Mouse (Mus musculus): ENCODE results near the gene App.

App gene

DNA sequence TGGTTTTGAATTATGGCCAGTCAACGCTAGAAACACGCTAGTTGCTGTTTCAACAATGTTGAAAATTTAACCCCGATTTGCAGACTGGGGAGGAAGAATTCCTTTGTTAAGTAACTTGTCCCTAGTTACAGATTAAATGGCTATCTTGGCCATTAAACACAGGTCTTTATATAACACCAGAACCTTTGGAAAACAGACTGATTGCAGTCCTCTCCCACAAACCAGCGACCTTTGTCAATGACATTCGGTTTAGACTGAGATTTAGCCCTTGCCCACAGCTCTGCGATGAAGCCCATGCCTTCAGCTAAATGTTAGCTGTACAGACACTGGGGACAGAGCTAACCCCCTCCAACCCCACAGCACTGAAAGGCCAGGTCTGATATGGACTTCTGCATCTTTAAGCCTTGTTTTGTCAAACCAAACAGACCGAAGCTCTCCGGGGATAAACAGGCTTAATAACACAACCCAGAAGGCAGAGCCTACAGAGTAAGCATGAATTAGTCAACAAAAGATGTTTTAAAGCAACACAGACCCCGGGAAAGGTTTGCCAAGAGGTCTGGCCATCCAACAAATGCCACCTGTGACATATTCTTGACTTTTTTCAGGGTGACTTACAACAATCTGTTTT is 152.8 kb downstream of the App start:
- no peak for DNase-seq (ENCODE audit: low spot score)

GRCm38 (mm10) chr16:85019273-85019672 is 154.3 kb downstream of the App start:
- no peak for DNase-seq (ENCODE audit: low spot score)

- no peak for DNase-seq (ENCODE audit: low spot score)
Measured at GRCm38 (mm10) chr16:85017845-85018244, 155.7 kb downstream of the App start.

- DNase-seq (ENCODE audit: low spot score), result no peak
Measured at GRCm38 (mm10) chr16:85012695-85013094, 160.9 kb downstream of the App start.

- DNase-seq (ENCODE audit: low spot score), result no peak
Measured at GRCm38 (mm10) chr16:85012172-85012571, 161.4 kb downstream of the App start.

GRCm38 (mm10) chr16:85010651-85011050 is 162.9 kb downstream of the App start:
- DNase-seq (ENCODE audit: low spot score), result no peak

DNA sequence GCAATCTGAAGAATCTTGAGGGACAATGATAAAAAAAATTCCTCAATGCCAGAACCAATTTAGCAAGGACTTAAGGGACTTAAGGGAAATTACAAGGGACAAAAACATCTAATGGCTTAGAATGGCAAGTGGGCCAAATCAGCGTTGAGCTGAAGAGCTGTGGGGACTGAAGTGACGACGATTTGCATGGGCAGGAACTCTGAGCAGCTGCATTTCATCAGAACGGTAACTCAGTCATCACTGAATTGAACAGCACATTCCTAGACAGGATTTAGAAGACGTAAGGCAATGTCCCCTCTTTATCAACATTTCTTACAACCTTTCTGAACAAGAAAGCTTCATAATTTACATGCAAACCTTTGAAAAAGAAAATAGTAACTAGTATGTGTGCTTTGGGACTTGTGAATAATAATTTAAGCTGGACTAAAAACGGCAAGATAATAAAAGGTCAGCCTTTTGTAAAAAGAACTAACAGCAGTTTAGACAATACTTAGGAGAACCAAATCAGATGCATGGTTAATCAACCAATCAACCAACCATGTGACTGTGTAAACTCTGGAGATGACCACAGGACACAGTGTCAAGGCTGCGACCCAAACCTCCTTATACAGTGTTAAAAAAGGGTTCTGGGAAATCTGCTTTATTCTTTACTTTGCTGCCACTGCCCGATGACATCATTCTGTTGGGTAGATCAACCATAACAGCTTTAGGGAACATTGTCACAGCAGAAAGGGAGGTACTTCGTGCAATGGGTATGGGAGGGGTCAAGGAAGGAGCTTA is 164.5 kb downstream of the App start:
- no peak for DNase-seq (ENCODE audit: low spot score)

DNA sequence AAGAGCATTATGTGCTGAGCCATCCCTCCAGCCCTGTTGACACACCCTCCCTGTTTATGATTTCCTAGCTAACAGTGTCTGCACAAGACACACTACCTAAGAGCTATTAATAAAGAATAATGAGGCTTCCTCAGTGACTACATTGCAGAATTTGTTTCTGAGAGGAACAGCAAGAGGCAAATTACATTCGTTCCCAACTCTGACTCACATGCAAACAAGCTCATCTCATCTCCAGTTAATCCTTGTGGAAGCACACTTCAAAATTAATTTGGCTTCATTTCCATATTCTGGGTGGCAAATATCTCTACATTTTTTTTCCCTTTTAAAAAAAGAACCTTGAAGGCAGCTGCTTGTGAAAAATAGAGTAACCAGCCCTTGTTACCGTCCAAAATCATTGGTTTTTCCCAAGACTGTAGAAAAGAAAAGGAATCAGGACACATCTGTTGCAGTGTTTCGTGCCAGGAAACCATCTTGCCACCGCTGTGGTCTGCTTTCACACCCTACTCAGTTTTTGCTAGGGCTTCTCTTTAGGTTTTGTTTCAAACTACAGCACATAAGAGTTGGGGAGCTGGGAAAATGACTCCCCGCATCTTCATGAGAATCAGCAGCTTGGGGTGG is 171.5 kb downstream of the App start:
- DNase-seq (ENCODE audit: low spot score), result no peak

DNA sequence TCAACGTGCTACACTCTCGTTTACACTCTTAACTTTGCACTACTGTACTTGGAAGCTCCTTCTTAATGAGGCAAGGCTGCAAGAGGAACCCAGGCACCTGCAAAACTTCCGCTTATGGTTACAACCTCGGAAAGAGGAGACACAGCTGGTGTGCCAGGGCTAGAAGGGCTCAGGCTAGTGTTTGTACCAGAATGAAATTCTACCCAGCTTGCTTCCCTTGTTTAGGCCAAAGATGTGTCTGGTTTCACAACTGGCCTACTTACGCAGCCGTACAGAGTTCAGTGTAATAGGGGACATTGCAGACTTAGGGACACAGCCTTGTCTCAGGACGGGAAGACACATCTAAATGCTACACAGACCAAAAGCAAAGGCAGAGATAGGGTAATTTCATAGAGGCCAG is 173.3 kb downstream of the App start:
- DNase-seq (ENCODE audit: low spot score), result no peak

DNA sequence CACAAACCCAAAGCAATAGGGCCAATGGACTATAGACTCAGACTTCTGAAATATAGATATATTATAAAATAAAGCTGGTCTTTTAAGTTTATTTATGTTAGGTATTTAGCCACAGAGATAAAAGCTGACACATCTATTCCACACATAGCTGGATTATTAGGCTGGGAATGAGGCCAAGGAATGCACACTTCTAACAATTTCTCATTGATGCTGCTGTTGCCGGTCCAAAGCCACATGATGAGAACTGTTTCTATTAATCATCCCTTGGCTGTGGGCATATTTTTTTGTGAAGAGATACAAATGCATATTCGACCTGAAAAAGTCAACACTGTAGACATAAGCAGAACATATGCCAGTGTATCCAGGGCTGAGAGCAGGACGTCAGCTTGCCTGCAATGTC is 176.0 kb downstream of the App start:
- no peak for DNase-seq (ENCODE audit: low spot score)

GRCm38 (mm10) chr16:84995441-84995867 is 178.1 kb downstream of the App start:
- peak; percentile 87 for DNase-seq (ENCODE audit: low spot score)

GRCm38 (mm10) chr16:84992888-84993287 is 180.7 kb downstream of the App start:
- DNase-seq (ENCODE audit: low spot score), result no peak

- DNase-seq (ENCODE audit: low spot score), result no peak
Measured at GRCm38 (mm10) chr16:84991011-84991410, 182.6 kb downstream of the App start.

DNA sequence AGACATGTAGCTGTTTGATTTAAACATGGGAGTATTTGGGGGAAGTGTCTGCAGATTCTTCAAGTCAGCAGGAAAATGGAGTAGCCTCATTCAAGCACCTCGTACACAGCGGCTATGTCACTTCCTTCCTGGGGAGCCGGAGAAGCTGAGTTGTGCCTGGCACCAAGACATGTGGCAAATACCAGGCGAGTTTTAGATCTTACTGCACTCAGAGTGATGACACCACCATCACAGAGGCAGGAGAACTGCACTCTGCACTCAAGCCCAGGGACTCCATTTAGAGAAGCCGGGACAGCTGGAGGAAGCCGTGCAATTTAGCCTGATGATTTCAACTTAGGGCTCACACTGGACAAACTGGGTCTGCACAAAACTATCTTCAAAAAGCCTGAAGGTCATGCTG is 183.6 kb downstream of the App start:
- DNase-seq (ENCODE audit: low spot score), result peak; percentile 30

DNA sequence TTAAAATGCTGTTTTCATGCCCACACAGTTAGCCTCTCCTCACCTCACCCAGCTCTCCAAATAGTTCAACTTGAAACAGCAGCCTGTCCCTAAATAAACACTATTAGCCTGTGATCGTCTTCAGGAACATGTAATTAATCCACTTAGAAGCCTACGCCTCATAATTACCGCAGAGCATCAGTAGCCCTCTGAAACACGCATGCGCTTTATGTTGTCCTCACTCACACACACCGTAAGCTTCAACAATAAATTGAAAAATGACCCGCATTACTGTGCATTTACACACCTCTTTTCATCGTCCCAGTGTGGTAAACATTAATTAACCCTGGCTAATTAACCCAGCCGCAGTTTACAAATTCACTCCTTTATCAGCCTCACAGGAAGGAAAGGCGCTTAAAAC is 184.1 kb downstream of the App start:
- DNase-seq (ENCODE audit: low spot score), result no peak

DNA sequence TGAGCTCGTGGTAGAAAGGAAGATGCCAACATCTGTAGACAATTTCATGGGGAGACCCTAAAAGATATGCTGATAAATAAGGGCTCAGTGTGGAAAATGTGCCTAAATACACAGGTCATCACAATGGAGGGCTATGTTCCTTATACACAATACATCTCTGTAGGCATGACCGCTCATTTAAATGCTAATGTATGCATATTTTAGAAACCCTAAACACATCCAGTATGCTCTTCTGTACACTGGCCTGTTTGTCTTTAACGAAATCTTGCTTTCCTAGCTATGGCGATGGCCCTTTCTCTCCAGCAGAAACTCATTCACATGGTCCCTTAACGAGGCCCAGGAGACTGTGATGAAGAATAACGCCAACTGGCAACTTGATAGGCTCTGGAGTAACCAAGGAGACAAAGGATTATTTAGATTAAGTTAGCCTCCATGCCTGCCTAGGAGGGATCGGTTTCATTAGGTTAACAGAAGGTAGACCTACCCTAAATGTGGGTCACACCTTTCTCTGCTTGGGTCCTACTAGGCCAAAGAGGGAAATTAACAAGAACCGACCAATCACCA is 185.8 kb downstream of the App start:
- no peak for DNase-seq (ENCODE audit: low spot score)

DNA sequence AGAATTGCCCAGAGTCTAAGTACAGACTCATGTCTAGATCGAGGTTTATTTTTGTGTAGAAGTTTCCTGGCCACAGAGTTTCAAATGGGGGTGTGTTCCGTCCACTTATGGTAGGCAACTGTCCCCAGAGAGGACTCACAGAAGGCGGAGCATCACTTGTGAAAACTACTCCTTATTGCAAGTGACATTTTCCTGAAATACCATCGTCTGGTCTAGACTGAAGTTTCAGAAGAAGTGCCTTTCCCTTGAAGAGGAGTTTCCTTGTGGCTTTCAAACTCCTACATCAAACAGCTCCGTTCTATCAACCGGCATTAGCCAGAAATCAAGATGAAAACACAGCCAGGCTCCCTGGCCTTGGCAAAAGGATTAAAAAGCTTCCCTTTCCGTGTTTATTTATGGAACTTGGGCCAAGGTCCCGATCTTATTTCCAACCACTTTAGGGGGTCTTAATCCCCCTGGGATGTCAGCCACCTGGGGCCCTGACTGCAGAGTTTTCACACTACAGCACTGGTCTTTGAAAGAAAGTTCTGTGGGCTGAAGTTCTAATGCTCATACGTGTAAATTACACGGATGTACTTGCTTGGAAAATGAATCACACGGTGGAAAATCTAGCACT is 187.4 kb downstream of the App start:
- no peak for DNase-seq (ENCODE audit: low spot score)

- DNase-seq (ENCODE audit: low spot score), result no peak
Measured at GRCm38 (mm10) chr16:84985340-84985739, 188.2 kb downstream of the App start.

GRCm38 (mm10) chr16:84983428-84983827 is 190.1 kb downstream of the App start:
- no peak for DNase-seq (ENCODE audit: low spot score)

GRCm38 (mm10) chr16:84982589-84982988 is 191.0 kb downstream of the App start:
- DNase-seq (ENCODE audit: low spot score), result no peak

GRCm38 (mm10) chr16:84978589-84978988 is 195.0 kb downstream of the App start:
- DNase-seq (ENCODE audit: low spot score), result no peak

GRCm38 (mm10) chr16:84974176-84974518 is 199.4 kb downstream of the App start:
- no peak for DNase-seq (ENCODE audit: low spot score)
